Mouse (Mus musculus): Measurements from ENCODE around the gene Syt1. TPM values are rescaled to one million over a fixed set of nuclear protein-coding genes. Genes with fewer than 3 reads are reported as not detected.
A peak's percentile ranks its signal among the peaks of the same experiment; 100 is the strongest.

Syt1 gene
- polyA plus RNA-seq, 1 experiment from 2014 or later = 0.22 TPM

- Histone ChIP-seq H3K9ac (ENCODE audit: low read depth, low read length) (no peak overlapping the region), H3K27ac (ENCODE audit: low read length) (peak overlapping the region; percentile 87), H3K4me1 (ENCODE audit: control insufficient read depth, low read depth, low read length) (peaks cover 3% of the 10 kb centered on the region), H3K4me2 (ENCODE audit: low read depth, low read length) (peak overlapping the region; percentile 42; the same call in 1 of the 2 replicates), H3K4me3 (ENCODE audit: low read depth, low read length) (no peak overlapping the region), H3K27me3 (ENCODE audit: control insufficient read depth, insufficient read depth, low read depth, low read length) (no peaks in the 10 kb centered on the region), H3K9me3 (replicated peaks; ENCODE audit: control insufficient read depth, low read length) (no peaks in the 10 kb centered on the region), H3K36me3 (ENCODE audit: control insufficient read depth, insufficient read depth) (no peaks in the 10 kb centered on the region)
- WGBS (ENCODE audit: insufficient replicate concordance) = 70% methylated on average over 12 of the region's 12 CpGs
- ATAC-seq (ENCODE audit: low read depth) = no peak; the same call in 1 of the 2 replicates
Measured at GRCm38 (mm10) chr10:108581555-108582396, 429.0 kb downstream of the Syt1 start.

- Histone ChIP-seq H3K4me2 (ENCODE audit: low read depth, low read length) (no peak overlapping the region), H3K9ac (ENCODE audit: low read depth, low read length) (no peak overlapping the region), H3K27ac (ENCODE audit: low read length) (no peak overlapping the region), H3K4me1 (ENCODE audit: control insufficient read depth, low read depth, low read length) (peaks cover 3% of the 10 kb centered on the region), H3K36me3 (ENCODE audit: control insufficient read depth, insufficient read depth) (no peaks in the 10 kb centered on the region), H3K27me3 (ENCODE audit: control insufficient read depth, insufficient read depth, low read depth, low read length) (no peaks in the 10 kb centered on the region), H3K9me3 (replicated peaks; ENCODE audit: control insufficient read depth, low read length) (no peaks in the 10 kb centered on the region), H3K4me3 (ENCODE audit: low read depth, low read length) (no peak overlapping the region)
- 76% methylated on average over 9 of the region's 9 CpGs for WGBS (ENCODE audit: insufficient replicate concordance)
- no peak for ATAC-seq (ENCODE audit: low read depth)
Measured at GRCm38 (mm10) chr10:108580786-108581420, 429.9 kb downstream of the Syt1 start.

- H3K27me3 ChIP-seq (ENCODE audit: control insufficient read depth, insufficient read depth, low read depth, low read length) = no peaks in the 10 kb centered on the region
- H3K9me3 ChIP-seq (replicated peaks; ENCODE audit: control insufficient read depth, low read length) = no peaks in the 10 kb centered on the region
- H3K27ac ChIP-seq (ENCODE audit: low read length) = no peak overlapping the region
- H3K4me1 ChIP-seq (ENCODE audit: control insufficient read depth, low read depth, low read length) = no peaks in the 10 kb centered on the region; the same call in 1 of the 2 replicates
- ATAC-seq (ENCODE audit: low read depth) = no peak
- WGBS (ENCODE audit: insufficient replicate concordance) = 63% methylated on average over 4 of the region's 4 CpGs
- no peak overlapping the region for H3K9ac ChIP-seq (ENCODE audit: low read depth, low read length)
- H3K4me2 ChIP-seq (ENCODE audit: low read depth, low read length) = no peak overlapping the region
- H3K4me3 ChIP-seq (ENCODE audit: low read depth, low read length) = no peak overlapping the region
- no peaks in the 10 kb centered on the region for H3K36me3 ChIP-seq (ENCODE audit: control insufficient read depth, insufficient read depth)
Measured at GRCm38 (mm10) chr10:108579396-108579795, 431.4 kb downstream of the Syt1 start.

DNA sequence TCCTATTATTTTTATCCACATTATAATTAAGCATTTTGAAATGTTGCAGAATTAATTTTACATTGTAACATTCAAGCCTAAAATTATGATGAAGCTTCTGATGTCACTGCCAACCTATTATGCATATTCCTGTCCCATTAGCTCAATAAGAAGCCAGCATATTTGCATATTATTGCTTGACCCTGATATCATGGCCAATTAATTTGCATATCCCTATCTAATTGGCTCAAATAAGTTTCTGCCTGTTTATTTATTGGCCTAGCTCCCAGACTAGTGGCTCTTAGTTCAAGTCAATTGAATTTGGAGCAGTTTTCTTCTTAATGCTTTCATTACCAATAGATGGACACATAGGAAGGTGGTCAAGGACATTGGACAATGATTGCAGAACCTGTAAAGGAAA is 433.2 kb downstream of the Syt1 start:
- Histone ChIP-seq H3K27ac (ENCODE audit: low read length) (no peak overlapping the region), H3K9me3 (replicated peaks; ENCODE audit: control insufficient read depth, low read length) (no peaks in the 10 kb centered on the region), H3K4me1 (ENCODE audit: control insufficient read depth, low read depth, low read length) (no peaks in the 10 kb centered on the region; the same call in 1 of the 2 replicates), H3K4me2 (ENCODE audit: low read depth, low read length) (no peak overlapping the region), H3K27me3 (ENCODE audit: control insufficient read depth, insufficient read depth, low read depth, low read length) (no peaks in the 10 kb centered on the region), H3K36me3 (ENCODE audit: control insufficient read depth, insufficient read depth) (no peaks in the 10 kb centered on the region), H3K4me3 (ENCODE audit: low read depth, low read length) (no peak overlapping the region), H3K9ac (ENCODE audit: low read depth, low read length) (no peak overlapping the region)
- no peak for ATAC-seq (ENCODE audit: low read depth)

GRCm38 (mm10) chr10:108572764-108573163 is 438.0 kb downstream of the Syt1 start:
- Histone ChIP-seq H3K4me1 (ENCODE audit: control insufficient read depth, low read depth, low read length) (no peaks in the 10 kb centered on the region), H3K36me3 (ENCODE audit: control insufficient read depth, insufficient read depth) (no peaks in the 10 kb centered on the region), H3K9me3 (replicated peaks; ENCODE audit: control insufficient read depth, low read length) (no peaks in the 10 kb centered on the region), H3K9ac (ENCODE audit: low read depth, low read length) (no peak overlapping the region), H3K4me3 (ENCODE audit: low read depth, low read length) (no peak overlapping the region), H3K27me3 (ENCODE audit: control insufficient read depth, insufficient read depth, low read depth, low read length) (no peaks in the 10 kb centered on the region), H3K27ac (ENCODE audit: low read length) (no peak overlapping the region), H3K4me2 (ENCODE audit: low read depth, low read length) (no peak overlapping the region)
- no peak for ATAC-seq (ENCODE audit: low read depth)
- WGBS (ENCODE audit: insufficient replicate concordance) = 47% methylated on average over 4 of the region's 4 CpGs

DNA sequence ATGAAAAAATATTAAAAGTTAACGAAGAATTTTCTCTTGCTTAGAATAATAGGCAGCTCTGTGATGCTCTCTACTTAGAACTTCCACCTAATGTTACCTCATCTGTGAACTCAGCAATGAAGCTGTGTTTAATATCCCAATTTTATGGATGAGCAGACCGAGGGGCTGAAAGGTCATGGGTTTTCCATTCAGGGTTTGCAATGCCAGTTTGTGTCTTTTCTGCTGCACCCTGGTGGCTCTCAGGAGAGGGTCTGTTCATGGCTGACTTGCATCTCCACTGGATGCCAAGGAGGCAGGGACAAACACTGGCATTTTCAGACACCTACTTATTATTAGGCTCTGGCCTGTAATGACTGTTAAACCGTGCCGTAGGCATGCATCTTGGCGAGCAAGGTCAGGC is 439.7 kb downstream of the Syt1 start:
- Histone ChIP-seq H3K27ac (ENCODE audit: low read length) (no peak overlapping the region), H3K9ac (ENCODE audit: low read depth, low read length) (no peak overlapping the region), H3K4me1 (ENCODE audit: control insufficient read depth, low read depth, low read length) (no peaks in the 10 kb centered on the region), H3K27me3 (ENCODE audit: control insufficient read depth, insufficient read depth, low read depth, low read length) (no peaks in the 10 kb centered on the region), H3K4me2 (ENCODE audit: low read depth, low read length) (no peak overlapping the region), H3K9me3 (replicated peaks; ENCODE audit: control insufficient read depth, low read length) (no peaks in the 10 kb centered on the region), H3K4me3 (ENCODE audit: low read depth, low read length) (no peak overlapping the region), H3K36me3 (ENCODE audit: control insufficient read depth, insufficient read depth) (no peaks in the 10 kb centered on the region)
- WGBS (ENCODE audit: insufficient replicate concordance) = 78% methylated on average over 5 of the region's 5 CpGs
- ATAC-seq (ENCODE audit: low read depth) = no peak

GRCm38 (mm10) chr10:108569568-108570139 is 441.1 kb downstream of the Syt1 start:
- no peak overlapping the region for H3K4me3 ChIP-seq (ENCODE audit: low read depth, low read length)
- H3K9ac ChIP-seq (ENCODE audit: low read depth, low read length) = no peak overlapping the region
- no peaks in the 10 kb centered on the region for H3K27me3 ChIP-seq (ENCODE audit: control insufficient read depth, insufficient read depth, low read depth, low read length)
- ATAC-seq (ENCODE audit: low read depth) = no peak
- no peaks in the 10 kb centered on the region for H3K4me1 ChIP-seq (ENCODE audit: control insufficient read depth, low read depth, low read length)
- no peaks in the 10 kb centered on the region for H3K36me3 ChIP-seq (ENCODE audit: control insufficient read depth, insufficient read depth)
- H3K9me3 ChIP-seq (replicated peaks; ENCODE audit: control insufficient read depth, low read length) = no peaks in the 10 kb centered on the region
- 79% methylated on average over 6 of the region's 6 CpGs for WGBS (ENCODE audit: insufficient replicate concordance)
- H3K27ac ChIP-seq (ENCODE audit: low read length) = no peak overlapping the region
- no peak overlapping the region for H3K4me2 ChIP-seq (ENCODE audit: low read depth, low read length)

DNA sequence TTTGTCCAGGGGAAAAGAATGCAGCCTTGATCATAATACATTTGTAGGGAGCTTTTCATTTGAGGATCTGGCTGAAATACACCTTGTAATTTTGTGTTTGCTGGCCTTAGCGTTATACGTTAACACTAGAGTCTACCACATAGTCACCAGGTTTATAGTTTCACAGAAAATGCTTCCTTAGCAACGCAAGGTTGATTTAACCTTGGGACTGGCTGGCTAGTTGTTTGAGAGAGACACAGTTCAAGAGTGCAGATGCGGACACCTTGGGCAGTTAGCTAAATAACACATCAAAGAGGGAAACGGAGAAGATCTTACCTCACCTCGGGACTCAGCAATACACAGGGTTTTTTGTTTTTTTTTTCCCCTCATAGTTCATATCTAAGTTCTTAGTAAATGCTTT is 441.9 kb downstream of the Syt1 start:
- Histone ChIP-seq H3K4me2 (ENCODE audit: low read depth, low read length) (no peak overlapping the region), H3K9me3 (replicated peaks; ENCODE audit: control insufficient read depth, low read length) (no peaks in the 10 kb centered on the region), H3K27me3 (ENCODE audit: control insufficient read depth, insufficient read depth, low read depth, low read length) (no peaks in the 10 kb centered on the region), H3K9ac (ENCODE audit: low read depth, low read length) (no peak overlapping the region), H3K4me3 (ENCODE audit: low read depth, low read length) (no peak overlapping the region), H3K36me3 (ENCODE audit: control insufficient read depth, insufficient read depth) (no peaks in the 10 kb centered on the region), H3K27ac (ENCODE audit: low read length) (no peak overlapping the region), H3K4me1 (ENCODE audit: control insufficient read depth, low read depth, low read length) (no peaks in the 10 kb centered on the region)
- no peak for ATAC-seq (ENCODE audit: low read depth)
- WGBS (ENCODE audit: insufficient replicate concordance) = 67% methylated on average over 6 of the region's 6 CpGs

GRCm38 (mm10) chr10:108568136-108568535 is 442.6 kb downstream of the Syt1 start:
- Histone ChIP-seq H3K4me1 (ENCODE audit: control insufficient read depth, low read depth, low read length) (no peaks in the 10 kb centered on the region), H3K9me3 (replicated peaks; ENCODE audit: control insufficient read depth, low read length) (no peaks in the 10 kb centered on the region), H3K4me2 (ENCODE audit: low read depth, low read length) (no peak overlapping the region), H3K27ac (ENCODE audit: low read length) (no peak overlapping the region), H3K9ac (ENCODE audit: low read depth, low read length) (no peak overlapping the region), H3K36me3 (ENCODE audit: control insufficient read depth, insufficient read depth) (no peaks in the 10 kb centered on the region), H3K27me3 (ENCODE audit: control insufficient read depth, insufficient read depth, low read depth, low read length) (no peaks in the 10 kb centered on the region), H3K4me3 (ENCODE audit: low read depth, low read length) (no peak overlapping the region)
- 33% methylated on average over 8 of the region's 8 CpGs for WGBS (ENCODE audit: insufficient replicate concordance)
- ATAC-seq (ENCODE audit: low read depth) = no peak
